Mouse (Mus musculus): ENCODE results near the gene Olfr458.
"Not testable (repeated sequence)": the region's sequence is repeated elsewhere in the genome, so short reads cannot be mapped to it uniquely, and the experiment has no call there.

The Olfr458 gene

DNA sequence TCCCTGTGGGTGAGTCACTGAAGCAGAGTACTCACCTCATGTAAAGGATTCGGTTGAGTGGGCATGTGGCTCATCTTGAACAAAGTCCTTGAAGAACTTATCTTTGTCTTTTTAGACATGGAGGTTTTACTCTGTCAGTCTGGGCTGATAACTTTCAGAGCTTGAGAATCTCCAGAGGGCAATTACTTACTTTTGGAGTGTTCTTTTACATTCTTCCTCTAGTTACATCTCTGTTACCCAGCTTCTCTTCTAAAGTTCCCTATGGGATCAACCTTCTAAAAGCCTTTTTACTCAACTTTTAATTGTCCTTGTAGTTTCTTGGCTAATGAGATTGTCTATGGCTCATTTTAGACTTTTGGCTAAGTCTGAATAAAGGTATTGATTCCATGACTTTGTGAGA lies at the start of gene Olfr458:
Olfr458 (minus strand) TSS at position 101 of the 400 bp plus-strand sequence.
- no peak for DNase-seq (ENCODE audit: low read depth in 1 of 2, low spot score in 2 of 2)

DNA sequence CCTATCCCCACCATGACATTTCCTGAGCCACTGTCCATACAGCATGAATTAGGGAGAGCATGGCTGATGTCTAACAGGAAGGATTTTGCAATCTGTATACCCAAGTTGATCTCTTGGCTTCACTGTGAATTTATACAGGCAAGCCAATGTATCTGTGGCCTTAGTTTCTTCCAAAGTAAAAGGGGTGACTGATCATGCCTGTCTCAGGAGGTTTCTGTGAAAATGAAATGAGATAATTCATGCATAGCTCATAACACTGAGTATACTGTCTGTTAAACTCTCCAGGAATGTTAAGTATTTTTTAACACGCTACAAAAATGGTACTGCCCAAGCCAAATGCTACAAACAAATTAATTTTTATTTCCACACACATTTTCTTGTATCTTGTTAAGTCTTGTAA lies 48.5 kb upstream of the Olfr458 start:
- no peak for DNase-seq (ENCODE audit: low read depth in 1 of 2, low spot score in 2 of 2)

DNA sequence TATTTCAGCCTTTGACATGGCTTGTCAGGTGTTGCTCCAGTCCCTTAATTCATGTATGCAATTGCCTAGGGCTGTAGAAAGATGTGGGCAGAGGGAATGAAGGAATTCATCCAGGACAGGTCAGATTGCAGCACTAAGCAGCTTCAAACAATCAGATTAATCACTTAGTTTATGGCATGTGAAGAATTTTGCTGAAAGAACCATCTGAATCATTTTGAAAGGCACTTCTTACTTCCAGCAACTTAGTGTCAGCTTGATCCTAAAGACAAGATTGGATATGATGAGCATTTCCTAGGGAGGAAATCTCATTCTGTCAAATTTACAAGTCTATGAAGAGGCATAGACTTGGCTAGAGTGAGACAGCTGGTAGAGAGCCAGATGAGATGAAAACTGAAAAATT lies 44.3 kb upstream of the Olfr458 start:
- no peak for DNase-seq (ENCODE audit: low read depth in 1 of 2, low spot score in 2 of 2)

DNA sequence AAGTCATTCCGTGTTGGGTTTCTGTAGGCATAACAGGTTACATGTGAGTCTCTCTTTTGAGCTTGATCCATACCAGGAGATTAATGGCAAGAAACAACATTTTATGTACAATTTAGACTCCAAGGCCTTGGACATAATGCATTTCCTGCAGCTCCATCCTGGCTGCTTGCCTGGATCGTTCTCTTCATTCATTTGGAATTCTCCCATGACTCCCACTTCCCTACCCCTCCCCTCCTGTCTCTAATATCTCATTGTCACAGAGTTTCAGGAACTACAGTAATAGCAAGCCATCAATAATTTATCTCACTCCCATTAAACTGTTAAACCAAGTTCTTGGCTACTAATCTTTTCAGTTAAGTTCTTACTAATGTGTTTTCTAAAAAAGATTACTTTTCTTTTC lies 38.5 kb upstream of the Olfr458 start:
- no peak for DNase-seq (ENCODE audit: low read depth in 1 of 2, low spot score in 2 of 2)

DNA sequence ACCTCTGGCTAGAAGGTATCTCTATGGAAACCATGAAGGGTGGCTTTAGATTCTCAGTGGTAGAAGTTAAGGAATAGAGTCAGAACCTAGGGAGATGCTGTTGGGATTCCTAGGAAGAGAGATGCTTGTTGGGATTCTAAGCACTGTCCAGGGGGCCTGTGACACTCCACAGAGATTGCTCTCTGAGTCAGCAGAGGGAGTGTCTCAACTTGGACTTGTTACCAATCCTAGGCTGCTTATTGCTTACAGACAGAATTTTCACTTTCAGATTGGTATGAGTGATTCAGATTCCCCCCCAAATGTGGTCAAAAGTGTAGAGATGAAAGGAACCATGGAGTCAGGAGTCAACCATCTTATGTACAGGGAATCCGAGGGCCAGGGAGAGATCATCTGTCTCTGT lies 24.7 kb upstream of the Olfr458 start:
- DNase-seq (ENCODE audit: low read depth in 1 of 2, low spot score in 2 of 2): no peak

DNA sequence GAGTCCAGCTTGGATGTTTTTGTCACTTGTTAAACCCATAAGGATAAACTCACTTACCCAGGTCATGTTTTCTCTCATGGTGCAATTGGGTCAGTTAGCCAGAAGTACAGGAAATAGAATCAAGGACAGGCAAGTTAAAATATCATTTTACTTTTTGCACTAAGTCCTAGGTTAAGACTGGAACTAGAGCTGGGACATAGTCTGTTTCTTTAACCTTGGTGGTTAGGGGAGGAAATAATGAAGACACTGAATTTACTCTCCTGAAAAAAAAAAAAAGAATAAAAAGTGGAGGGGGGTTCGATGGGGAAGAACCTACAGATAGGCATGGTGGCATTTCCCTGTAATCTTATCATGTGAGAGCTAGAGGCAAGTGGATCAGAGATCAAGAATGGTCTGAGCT lies 22.1 kb upstream of the Olfr458 start, which contains the start of gene Olfr456:
Olfr456 (minus strand) TSS at position 101 of the 400 bp plus-strand sequence.
- DNase-seq (ENCODE audit: low read depth in 1 of 2, low spot score in 2 of 2): no peak

DNA sequence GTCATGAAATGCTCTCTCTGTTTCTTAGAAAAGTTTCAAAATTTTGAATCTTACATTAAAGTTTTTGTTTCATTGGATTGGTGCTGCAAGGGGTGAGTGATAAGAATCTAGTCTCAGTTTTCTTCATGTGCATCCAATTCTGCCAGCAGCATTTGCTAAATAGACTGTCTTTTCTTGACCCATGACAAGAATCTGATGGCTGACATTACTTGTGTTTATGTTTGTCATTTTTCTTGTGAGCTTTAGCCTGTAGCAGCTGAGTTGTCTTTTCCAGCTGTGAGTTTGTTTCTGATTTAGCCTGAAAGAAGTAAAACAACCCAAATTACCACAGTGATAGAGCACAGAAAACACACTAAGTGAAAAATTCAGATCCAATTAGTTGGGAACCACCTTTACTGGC lies 19.6 kb upstream of the Olfr458 start:
- DNase-seq (ENCODE audit: low read depth in 1 of 2, low spot score in 2 of 2): no peak

DNA sequence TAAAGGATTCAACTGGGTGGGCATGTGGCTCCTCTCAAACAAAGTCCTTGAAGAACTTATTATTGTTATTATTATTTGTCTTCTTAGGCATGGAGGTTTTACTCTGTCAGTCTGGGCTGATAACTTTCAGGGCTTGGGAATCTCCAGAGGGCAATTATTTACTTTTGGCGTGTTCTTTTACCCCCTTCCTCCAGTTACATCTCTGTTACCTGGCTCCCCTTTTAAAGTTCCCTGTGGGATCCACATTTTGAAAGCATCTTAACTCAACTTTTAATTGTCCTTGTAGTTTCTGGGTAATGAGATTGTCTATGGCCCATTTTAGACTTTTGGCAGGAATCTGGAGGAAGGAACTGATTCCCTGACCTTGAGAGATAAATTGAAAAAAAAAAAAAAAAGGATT lies 11.2 kb upstream of the Olfr458 start, which contains the start of gene Olfr457:
Olfr457 (minus strand) TSS at position 101 of the 400 bp plus-strand sequence.
- no peak for DNase-seq (ENCODE audit: low read depth in 1 of 2, low spot score in 2 of 2)

DNA sequence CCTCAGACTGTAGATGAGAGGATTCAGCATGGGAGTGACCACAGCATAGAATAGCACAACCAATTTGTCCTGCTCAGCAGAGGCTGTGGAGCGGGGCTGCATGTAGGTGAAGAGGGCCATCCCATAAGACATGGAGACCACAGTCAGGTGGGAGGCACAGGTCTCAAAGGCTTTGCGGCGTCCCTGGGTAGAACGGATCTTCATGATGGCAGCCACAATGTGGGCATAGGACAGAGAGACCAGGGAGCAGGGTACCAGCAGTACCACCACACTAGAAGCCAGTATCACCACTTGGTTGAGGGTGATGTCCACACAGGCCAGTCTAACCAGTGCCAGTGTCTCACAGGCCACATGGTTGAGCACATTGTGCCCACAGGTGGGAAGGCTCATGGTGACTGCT lies 6.3 kb upstream of the Olfr458 start:
- DNase-seq (ENCODE audit: low read depth in 1 of 2, low spot score in 2 of 2): not testable (repeated sequence)

DNA sequence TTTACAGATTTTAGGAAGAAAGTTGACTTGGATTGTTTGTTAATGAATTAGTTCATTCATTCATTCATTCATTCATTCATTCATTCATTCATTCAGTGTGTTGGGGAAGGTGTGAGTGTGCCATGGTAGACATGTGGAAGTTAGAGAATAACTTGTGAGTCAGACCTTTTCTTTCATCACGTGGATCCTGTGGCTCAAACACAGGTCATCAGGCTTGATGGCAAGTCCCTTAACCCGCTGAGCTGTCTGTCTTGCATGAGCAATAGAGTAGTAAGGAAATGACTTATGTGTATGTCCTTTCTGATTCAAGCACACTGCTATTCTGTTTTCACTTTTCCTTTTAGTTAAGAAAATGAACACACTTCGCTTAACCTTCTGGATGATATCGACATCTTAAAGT lies 5.5 kb upstream of the Olfr458 start:
- DNase-seq (ENCODE audit: low read depth in 1 of 2, low spot score in 2 of 2): no peak

DNA sequence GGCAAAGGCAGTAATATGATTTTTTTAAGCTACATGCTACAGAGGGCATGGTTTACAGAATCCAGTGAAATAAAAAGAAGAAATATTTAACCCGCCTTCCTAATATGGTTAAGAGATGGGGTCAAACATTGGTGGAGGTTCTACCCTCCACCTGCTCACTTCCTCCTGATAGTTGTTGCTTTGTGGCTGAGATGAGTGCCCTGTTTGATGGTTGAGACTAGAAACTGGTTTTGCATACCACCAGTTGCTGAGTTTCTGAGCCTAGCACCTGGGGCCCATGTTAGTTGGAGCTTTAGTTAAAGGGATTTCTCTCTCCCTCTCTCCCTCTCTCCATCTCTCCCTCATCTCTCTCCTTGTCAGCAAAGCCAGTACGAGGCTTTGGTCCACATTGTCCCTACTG lies 17.6 kb downstream of the Olfr458 start:
- no peak for DNase-seq (ENCODE audit: low read depth in 1 of 2, low spot score in 2 of 2)

DNA sequence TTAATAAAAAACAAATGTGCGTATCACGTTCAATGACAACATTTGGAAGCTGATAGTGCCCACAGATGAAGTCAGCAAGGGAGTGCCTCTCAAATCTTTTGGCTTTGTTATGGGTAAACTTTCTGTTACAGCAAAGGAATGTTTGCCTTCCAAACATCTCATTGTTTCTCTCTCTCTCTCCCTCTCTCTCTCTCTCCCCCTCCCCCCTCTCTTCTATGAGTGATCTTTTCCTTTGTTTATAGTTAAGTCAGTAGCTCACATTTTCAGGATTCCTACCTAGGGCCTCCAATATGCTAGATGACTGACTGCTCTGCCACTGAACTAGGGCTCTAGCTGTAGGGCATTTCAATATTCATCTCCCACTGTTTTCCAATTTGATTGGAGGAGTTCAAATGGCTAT lies 20.5 kb downstream of the Olfr458 start:
- no peak for DNase-seq (ENCODE audit: low read depth in 1 of 2, low spot score in 2 of 2)

DNA sequence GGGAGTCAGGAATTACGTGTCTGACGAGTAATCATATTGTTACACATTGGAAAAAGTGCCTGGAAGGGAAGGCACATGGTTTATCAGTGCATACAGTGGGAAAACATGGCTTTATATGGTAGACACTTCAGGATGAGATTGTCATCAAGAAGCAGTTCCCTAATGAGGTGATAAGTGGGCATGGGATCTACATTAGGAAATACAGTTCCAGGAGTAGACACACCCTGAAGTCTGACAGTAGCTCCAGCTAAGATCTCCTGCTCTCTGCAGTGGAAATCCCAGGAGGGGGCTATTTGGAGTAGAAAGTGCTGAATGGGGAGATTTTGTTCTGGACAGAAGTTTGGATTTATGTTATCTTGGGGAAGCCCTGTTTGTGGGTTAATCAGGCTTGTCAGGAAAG lies 23.6 kb downstream of the Olfr458 start:
- no peak for DNase-seq (ENCODE audit: low read depth in 1 of 2, low spot score in 2 of 2)

DNA sequence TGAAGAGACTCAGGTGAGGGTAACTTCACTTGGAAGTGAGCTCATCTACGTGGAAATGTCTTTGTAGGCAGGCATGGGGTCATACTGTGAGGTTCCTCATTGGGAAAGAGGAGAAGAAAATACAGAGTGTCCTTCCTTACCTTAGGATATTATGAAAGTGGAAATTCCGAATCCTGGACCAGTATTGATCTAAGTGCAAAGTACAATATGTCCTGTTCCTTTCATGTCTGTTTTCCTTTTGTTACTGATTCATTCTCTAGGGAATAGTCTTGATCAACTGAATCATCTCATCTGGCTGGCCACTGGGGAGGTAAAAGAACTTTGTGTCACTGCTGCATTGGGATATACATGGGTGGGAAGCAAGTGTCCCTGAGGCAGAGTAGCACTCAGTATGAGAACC lies 29.5 kb downstream of the Olfr458 start:
- no peak for DNase-seq (ENCODE audit: low read depth in 1 of 2, low spot score in 2 of 2)

DNA sequence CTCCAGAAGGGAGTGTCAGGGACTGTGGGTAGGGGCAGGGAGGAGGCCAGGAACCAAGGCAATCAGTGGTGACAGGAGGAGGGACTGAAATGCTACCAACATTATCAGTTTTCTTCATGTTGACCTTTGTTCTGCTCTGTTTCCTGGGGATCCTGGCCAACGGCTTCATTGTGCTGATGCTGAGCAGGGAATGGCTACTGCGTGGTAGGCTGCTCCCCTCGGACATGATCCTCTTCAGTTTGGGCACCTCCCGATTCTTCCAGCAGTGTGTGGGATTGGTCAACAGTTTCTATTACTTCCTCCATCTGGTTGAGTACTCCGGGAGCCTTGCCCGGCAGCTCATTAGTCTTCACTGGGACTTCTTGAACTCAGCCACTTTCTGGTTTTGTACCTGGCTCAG lies 30.6 kb downstream of the Olfr458 start, which contains the start of gene Tas2r126:
Tas2r126 (plus strand) TSS at position 90 of the 400 bp plus-strand sequence.
- DNase-seq (ENCODE audit: low read depth in 1 of 2, low spot score in 2 of 2): no peak

DNA sequence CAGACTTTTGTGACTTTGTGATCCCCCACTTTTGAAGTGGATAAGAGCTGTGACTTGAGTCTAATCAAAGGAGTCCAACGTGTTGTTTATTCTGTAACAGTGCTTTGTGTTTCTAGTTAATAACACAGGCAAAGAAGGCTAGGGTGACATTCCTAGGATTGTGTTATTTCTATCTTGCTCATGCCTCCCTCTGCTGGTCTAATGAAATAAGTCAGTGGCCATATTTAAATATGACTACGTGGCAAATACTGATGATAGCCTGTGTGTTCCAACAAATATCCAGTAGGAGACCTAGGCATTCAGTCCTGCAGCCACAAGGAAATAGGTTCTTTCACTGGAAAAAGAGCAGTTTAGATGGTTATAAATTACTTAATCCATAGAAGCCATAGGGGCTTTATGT lies 31.4 kb downstream of the Olfr458 start:
- no peak for DNase-seq (ENCODE audit: low read depth in 1 of 2, low spot score in 2 of 2)

DNA sequence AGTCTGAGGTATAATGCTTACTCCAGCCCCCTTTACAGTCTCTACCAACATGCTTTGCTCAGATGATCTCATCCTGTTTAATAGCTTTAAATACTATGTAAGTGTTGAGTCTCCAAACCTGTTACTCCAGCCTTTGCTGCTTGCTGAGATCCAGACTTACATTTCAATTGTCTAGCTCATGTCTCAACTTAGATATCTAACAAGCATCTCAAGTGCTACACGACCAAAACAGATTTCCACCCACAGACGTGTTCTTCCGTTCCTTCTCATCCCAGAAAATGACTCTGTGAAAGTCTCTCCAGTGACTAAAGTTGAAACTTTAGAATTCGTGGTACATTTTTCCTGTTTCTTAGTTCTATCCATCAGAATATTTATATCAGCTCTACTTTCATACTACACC lies 38.7 kb downstream of the Olfr458 start:
- no peak for DNase-seq (ENCODE audit: low read depth in 1 of 2, low spot score in 2 of 2)

DNA sequence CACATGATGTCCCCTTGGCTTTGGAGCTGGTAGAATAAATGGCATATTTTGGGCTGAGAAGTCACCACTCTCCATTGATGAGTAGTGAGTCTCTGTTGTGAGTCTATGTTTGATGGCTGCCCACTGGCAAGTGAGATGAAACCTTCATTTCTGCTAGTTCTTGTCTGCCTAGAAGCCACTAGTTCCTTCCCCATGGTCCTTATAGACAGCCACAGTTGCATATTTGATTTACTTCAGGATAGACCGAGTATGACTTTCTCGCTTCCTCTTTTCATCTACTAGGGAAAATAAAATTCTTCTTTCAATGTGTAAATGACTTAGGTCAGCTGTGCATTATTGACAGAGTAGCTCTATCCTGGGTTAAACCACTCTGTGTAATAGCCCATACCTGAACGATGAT lies 40.5 kb downstream of the Olfr458 start:
- no peak for DNase-seq (ENCODE audit: low read depth in 1 of 2, low spot score in 2 of 2)

DNA sequence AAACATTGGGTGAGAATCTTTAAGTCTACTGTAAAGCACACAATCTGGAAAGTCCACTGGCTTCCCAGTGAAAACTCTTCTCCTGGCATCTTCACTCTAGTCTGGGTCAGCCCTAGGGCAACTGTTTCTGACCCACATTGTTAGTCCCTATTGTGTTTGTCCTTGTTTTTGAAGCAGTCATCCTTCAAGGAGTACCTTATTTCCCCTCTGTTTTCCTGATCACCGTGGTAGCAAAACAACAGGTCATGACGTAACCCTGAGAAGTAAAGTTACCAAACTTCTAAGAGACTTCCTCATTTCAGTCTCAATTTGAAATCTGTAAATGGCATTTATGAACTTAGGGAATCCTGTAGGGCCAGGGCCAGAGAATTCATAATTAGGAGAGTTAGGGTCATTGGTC lies 43.6 kb downstream of the Olfr458 start:
- DNase-seq (ENCODE audit: low read depth in 1 of 2, low spot score in 2 of 2): peak; percentile 61 to 62

DNA sequence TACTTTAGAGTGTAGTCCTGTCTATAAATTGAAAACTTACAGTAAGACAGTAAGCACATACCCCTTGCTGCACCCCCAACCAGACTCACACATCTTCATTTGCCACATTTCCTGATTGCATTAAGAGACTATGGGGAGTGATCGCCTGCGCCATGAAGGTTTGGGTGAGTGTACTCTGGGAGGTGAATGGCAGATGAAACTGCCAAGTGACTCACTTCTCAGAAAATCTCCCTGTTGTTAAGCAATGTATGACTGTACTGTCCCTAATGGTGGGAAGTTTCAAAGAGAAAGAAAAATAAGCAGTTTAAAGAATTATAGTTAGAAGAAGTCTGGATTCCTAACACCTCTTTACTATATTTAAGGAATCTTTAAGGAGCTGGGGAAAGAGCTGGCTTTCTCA lies 45.6 kb downstream of the Olfr458 start:
- peak in 1 of 2 experiments; percentile 24 for DNase-seq (ENCODE audit: low read depth in 1 of 2, low spot score in 2 of 2)
